Mouse (Mus musculus) T-helper 2 cell (primary cell): Measurements from ENCODE around the gene 4930432K21Rik.

ENCODE experiments used
- in situ Hi-C: fragments of 300-600 bp; cut with MboI, MseI; formaldehyde crosslinking; loops from one replicate; pipeline ENCODE4 v1.15.1; 2025; ENCODE audit warnings: high pct_unique_total_duplicates

The 4930432K21Rik gene

GRCm38 (mm10) chr8:84208381-84209380, 60.9 kb downstream of the 4930432K21Rik start:
- in situ Hi-C loops, result no loop called here

- in situ Hi-C loops, result no loop called here
Observed at GRCm38 (mm10) chr8:84210167-84210791, 62.5 kb downstream of the 4930432K21Rik start.

DNA sequence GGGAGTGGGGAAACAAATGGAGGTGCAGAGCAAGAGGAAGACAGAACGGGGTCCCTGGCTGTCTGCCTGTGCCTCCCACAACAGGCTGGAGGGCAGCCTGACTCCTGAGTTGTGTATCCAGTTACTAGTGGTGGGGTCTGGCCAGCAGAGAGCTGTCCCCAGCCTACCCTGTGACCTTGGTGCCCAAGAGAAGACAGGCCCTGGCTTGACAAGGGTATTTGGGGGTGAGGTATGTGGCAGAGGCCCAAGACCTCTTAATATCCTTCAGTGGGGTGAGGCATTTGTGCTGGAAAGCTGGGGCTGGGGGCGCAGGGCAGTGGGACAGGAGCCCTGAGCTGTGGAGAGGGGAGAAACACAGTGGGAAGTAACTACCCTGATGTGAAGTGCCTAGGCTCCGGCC, 63.4 kb downstream of the 4930432K21Rik start:
- in situ Hi-C loops, result no loop called here

GRCm38 (mm10) chr8:84211881-84212563, 64.2 kb downstream of the 4930432K21Rik start:
- in situ Hi-C loops, result no loop called here

GRCm38 (mm10) chr8:84213277-84213676, 65.5 kb downstream of the 4930432K21Rik start:
- in situ Hi-C loops, result no loop called here

DNA sequence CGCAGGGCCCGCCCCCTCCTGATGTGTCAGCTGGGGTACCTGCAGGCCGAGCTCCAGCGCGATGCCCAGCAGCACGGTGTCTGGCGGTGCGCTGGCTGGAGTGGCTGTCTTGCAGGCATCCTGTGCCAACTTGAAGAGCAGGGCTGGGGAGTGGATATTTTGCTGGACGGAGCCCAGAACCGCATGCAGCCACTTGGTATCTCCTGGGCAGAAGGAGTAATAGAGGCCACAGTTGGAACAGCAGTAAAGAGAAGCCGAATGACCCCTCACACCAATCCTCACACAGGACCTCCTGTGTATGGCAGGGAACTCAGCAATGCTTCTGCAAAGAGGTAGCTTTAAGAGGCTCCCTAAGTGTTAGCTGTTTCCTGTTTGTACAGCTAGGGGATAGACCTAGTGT, 69.4 kb downstream of the 4930432K21Rik start:
- in situ Hi-C loops, result no loop called here

DNA sequence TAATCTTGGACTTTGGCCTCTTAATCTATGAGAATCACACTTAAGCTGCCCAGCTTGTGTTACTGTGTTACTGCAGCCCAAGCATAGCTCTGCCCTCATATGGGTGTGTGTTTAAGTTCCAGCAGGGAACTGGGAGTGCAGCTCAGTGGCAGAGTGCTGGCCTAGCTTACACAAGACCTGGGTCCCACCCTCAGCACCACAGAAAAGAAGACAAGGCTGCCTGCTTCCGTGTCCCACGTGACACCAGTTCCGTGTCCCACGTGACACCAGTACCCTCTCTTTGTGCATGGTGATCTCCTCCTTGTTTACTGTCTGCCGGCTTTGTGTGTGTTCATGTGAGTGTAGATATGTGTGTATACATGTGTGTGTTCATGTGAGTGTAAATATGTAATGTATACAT, 70.3 kb downstream of the 4930432K21Rik start:
- in situ Hi-C loops, result no loop called here

GRCm38 (mm10) chr8:84220105-84220504, 72.3 kb downstream of the 4930432K21Rik start:
- in situ Hi-C loops, result no loop called here
